Mouse (Mus musculus) gastrocnemius, postnatal 4 days (tissue): Measurements from ENCODE around the gene Tha1. TPM values are rescaled to one million over a fixed set of nuclear protein-coding genes. Genes with fewer than 3 reads are reported as not detected.

Source experiments
- DNase-seq, 2 experiments: peaks; one replicate each; pipeline ENCODE4 v3.0.0; 2021 to 2022; ENCODE audit warnings: low spot score in 2 of 2, mixed read lengths in 2 of 2
- long read RNA-seq, 2 experiments: library from polyadenylated mRNA; stranded (forward); transcript quantifications; one replicate each; pipeline ENCODE4 v2.0.0; 2021
- total RNA-seq, 2 experiments: library from RNA; stranded (reverse); gene quantifications; 2 replicates each; pipeline ENCODE4 v1.2.3; 2021

The Tha1 gene
- total RNA-seq: 1 to 10 TPM; 4.5 to 5.2 TPM
- long read RNA-seq, experiment 1, transcript Tha1-201 (7 exons, 1,770 nt): major isoform, 6 of 6 reads
- long read RNA-seq, experiment 1, partial matches to known transcripts: 0 of 6 reads
- long read RNA-seq, experiment 1, other reads (novel, unspliced or antisense): 0 of 6 reads
- long read RNA-seq, experiment 2, transcript Tha1-201 (7 exons, 1,770 nt): major isoform, 10 of 13 reads
- long read RNA-seq, experiment 2, partial matches to known transcripts: 2 of 13 reads
- long read RNA-seq, experiment 2, other reads (novel, unspliced or antisense): 1 of 13 reads

DNA sequence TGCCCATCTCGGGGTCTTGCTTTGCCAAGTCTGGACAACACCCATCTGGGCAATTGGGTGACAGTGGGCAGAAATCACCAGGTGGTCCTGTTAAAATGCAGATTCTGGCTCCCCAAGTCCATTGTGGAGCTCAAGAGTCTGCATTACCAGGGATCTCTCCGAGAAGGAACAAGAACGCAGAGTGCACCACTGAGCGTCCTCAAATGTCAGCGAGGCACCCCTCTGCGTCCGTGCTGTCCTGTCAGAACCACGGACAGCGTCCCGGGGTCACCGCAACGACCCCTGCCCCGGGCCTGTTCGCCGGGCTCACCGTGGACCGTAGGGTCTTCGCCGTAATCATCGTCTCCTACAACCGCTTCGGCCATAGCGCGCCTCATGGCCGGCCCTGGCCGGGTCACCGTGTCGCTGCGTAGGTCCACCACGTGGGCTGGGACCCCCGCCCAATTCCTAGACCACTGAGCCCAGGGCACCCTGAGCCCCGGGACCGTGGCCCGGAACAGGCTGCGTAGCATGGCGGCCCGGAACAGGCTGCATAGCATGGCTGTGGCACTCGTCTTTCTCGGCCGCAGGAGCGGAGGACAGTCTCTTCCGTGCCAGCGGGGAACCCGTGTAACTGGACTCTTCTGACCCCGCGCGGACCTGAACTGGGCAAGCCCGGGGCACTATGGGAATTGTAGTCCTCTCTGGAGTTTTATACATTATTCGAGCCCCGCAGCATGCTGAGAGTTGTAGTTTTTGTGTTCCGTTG, at the start of gene Tha1:
Gene Tha1, minus strand, starts transcription at position 621 of the 748 bp plus-strand sequence.
- DNase-seq: peak; percentile 74 to 84

DNA sequence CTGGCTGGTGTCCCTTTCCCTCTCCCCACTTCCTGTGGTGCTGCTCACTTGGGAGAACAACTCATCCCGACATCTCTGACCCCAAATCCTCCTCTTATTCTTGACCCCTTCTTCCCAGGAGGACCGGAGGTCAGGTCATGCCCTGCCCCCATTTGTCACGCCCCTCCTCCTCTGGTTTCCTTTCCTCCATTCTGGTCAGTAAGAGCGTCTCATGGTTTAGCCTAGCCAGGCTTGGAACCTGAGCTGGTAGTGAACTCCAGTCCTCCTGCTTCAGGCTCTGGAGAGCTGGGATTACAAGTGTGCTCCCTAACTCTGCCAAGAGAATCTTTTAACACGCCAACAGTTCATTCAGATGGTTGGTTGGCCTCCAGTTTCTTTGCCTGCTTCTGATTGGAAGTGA, 45.9 kb upstream of the Tha1 start:
- DNase-seq: no peak

DNA sequence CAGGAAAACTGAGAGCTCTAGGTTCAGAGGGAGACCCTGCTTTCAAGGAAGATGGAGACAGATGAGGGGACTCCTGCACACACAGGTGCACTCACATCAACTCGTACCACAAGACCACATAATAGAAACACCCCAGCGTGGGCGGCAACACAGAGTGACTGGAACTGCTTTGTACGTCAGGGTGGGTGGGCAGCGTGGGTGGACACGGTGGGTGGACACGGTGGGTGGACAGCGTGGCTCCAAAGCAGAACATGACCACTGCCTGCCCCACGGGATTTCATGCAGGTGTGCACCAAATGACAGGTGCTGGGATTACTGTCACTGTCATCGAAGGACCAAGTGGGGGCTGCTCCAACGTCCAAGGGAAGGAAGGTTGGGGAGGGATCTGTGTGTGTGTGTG, 45.3 kb upstream of the Tha1 start:
- no peak for DNase-seq

DNA sequence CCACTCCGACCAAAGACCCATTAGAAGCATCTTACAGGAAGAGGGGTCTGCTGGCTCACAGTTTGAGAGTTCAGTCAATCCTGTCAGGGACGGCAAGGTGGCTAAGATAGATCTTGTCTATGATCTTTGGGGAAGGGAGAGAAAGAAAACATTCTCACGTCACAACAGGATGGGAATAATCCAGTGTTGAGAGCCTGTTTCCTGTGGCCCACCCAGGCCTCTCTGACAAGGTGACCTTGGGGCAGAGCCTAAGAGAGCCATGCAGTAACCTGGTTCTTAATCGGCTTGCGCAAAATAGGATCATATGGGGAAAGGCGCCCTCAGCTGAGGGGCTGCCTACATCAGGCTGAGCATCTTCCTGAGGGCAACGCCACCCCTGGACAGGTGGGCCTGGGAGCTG, 42.6 kb upstream of the Tha1 start:
- no peak for DNase-seq

DNA sequence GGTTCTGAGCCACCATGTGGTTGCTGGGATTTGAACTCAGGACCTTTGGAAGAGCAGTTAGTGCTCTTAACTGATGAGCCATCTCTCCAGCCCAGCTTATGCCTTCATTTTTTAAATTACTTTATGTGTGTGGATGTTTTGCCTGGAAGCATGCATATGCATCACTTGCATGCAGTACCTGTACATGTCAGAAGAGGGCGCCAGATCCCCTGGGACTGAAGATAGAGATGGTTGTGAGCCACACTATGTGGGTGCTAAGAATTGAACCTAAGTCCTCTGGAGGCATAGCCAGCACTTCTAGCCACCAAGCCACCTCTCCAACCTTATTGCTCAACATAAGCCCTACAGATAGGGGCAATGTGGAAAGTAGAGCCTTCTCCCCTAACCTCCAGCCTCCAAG, 42.1 kb upstream of the Tha1 start:
- no peak for DNase-seq

DNA sequence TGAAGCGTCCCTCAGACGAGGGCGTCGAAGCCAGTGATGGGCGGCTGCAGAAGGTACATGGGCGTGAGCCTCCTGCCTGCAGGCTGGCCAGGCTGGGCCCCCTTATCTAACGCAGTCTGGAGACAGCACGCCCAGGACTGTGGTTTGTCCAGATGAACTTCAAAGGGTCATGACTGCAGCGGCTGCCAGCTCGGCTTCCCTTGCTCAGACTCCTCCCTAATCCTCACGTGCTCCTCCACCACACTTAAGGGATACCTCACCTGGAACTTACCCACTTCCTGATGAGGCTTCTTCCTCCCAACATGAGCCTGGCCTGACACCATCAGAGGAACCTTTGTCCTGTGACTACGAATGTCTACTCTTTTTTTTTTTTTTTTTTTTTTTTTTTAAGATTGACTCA, 41.2 kb upstream of the Tha1 start:
- DNase-seq: no peak

DNA sequence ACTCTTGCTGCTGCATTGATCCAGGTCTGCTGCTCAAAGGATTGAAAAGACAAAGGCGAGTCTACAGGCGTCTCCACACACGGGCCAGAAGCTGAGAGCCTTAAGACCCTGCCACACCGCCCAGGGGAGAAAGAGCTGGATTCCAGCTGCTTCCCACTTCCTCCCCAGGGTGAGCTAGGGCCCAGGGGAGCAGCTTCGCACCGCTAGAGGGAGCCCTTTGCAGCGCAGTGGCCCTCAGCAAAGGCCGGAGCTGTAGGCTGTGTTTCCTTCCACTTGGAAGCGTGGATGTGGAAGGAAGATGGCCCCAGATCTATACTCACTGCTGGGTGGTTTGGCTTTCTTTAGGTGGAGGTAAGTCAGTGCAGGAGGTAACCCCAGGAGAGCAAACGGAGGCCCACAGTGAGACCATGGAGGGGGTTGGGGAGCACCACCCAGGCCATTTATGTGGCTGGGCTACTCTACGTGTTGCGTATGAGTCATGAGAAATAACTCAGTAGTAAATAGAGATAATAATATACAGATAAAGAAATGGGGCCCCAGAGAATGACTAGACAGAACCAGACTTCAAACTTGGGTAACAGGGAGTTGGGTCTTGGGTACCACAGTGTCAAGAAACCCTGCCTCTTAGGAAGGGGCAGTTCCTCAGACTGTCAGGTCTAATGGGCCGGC, 39.5 kb upstream of the Tha1 start:
- DNase-seq: peak; percentile 71 to 80

DNA sequence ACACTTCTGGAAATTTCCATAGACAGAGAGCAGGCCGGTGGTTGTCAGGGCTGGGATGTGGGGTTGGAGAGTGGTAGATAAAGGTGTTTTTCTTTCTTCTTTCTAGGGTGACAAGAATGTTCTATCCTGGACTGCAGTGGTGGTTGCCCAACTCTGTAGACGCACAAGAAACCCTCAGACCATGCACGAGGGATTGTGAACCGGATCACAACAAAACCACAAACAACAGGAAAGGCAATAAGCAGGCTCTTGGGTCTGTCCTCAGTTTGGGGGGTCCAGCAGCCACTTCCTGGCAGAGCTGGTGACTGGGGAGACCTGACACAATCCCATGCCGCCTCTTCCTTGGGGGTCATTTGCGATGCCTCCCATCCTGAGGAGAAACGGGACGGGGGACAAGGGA, 36.1 kb upstream of the Tha1 start:
- no peak for DNase-seq

DNA sequence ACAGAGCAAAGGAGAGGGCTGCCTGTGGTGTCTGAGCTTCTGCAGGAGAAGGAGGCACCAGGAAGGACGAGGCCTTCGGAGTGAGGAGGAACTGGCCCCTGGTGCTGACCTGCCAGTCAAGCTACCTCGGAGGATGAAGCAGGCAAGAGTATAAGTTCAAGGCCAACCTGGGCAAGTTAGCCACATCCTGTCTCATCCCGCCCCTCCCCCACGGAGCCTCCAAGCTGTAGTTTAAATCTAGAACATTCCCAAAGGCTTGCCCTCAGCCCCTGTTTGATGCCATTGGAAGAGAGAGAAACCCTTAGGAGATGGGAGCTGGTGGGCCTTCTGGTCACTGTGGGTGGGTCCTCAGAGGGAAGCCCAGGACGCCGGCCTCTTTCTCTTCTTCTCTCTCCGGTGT, 31.2 kb upstream of the Tha1 start:
- DNase-seq: no peak

DNA sequence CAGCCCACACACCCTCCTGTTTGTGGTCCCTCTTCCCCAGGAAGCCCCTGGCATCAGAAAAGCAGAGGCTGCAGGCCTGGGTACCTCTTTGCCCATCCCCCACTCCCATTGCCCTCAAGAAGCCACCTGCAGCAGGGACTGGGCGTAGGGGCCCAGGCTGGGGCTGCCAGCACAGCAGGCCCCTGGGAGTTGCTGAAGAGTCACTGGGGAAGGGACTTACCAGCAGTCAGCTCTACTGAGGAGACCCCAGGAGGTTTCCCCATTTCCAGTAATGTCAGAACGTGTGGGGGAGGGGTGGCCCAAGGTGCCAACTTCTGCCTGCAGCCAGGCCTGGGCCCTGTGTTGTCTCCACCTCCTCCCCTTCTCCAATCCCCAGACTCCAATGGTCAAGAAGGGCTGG, 29.0 kb upstream of the Tha1 start:
- no peak for DNase-seq

DNA sequence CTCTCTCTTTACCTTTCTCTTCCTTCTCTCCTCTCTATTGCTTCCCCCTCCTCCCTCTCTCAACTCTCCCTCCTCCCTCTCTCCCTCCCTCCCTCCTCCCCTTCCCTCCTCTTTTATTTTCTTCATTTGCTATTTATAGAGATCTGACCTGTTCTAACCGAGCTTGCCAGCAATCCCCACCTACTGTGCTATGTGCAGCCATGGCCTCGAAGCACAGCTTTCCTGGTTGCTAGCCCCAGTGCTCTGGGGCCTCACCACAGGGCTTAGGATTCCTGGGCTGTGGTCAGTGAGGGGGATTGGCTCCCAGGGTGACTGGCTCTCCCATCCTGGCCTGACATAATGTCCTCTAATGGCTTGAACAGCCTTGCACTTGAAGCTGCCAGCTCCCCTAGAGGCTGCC, 23.3 kb upstream of the Tha1 start:
- DNase-seq: no peak

DNA sequence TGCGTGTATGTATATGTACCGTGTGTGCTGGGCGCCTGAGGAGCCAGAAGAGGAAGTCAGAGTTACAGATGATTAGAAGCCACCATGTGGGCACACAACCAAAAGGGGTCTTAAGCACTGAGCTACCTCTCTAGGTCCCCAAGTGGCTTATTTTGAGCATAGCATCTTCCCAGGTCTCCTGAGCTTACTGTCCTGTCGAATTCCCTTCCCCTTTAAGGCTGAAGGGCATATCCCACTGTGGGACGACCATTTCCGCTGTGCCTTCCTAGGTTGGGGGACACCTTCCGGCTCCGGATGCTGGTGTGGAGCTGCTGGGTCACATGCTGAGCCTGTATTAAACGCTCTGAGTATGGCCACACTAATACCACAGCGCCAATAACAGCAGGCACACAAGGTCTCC, 21.4 kb upstream of the Tha1 start:
- no peak for DNase-seq

DNA sequence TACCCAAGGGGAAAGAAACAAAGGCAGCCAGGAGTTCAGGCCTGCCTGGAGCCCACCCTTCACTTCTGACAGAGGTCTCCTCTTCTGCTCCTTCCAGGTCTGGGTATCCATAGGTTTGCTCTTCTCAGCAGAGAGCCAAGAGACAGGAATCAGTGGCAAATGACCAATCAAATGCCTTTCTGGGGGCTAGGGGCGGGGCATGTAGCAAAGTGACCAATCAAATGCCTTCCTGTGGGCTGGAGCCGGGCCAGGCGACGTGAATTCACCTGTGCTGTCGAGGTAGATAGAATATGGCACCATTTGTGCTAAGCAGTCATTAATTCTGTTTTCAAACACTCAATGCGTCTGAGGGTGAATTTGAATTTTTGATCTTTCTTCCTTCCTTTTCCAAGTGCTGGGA, 18.9 kb upstream of the Tha1 start:
- DNase-seq: no peak

DNA sequence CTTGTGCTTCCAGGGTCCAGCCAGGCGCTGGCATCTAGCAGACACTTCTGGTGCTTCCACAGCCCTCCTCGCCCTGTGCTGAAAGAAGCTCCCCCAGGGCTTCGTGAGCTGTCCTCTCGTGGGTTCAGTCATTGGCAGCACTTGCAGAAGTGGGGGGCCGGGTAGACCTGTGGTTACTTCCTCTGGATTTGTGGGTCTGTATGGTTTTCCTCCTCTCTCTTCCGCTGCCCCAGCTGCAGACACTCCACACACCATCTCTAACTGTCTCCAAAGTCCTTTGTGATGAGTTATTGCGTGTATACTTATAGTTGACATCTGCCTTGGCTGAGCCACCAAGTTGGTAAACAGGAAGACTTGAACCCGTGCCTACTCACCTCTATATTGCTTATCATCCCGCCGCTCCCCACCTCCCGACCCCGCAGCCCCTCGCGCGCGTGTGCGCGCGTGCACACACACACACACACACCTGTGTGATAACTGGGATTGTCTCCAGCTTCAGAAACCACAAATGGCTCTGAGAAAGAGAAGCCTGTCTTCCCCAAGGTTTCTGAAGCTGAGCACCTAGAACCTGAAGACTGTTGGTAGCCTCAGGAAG, 18.4 kb upstream of the Tha1 start:
- no peak for DNase-seq

DNA sequence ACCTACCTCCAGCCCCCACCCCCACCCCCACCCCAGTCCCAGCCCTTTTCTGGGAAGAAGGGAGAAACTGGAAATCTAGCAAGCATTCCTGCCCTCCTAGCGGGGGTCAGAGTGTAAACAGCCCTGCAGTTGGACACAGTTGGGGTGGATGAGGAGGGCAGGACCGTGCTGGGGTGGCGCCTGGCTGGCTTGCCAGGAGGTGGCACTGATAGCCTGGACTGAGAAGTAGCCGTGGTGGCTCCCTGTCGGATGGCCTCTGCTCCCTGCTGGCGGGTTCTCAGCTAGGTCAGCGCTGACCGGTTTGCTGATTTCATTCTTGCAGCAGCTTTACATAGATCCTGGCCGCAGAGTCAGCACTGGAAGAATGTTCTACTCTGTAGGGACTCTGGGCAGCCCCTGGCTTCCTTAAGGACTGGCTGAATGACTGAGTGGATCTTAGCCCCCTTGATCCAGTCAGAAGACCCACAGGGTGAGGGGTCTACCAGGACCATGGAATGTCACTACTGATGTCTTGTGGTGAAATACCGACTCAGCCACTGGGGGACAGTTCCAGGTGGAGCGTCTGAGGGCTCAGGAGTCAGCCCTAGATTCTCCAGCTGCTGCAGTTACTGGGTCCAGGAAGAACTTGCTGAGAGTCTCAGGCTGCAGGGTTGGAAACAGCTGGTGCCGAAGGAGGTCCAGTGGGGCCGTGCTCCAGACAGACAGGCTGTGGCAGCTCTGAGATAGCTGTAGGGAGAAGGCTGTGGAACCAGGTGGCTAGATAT, 17.4 kb upstream of the Tha1 start:
- DNase-seq: peak in 1 of 2 experiments; percentile 72

DNA sequence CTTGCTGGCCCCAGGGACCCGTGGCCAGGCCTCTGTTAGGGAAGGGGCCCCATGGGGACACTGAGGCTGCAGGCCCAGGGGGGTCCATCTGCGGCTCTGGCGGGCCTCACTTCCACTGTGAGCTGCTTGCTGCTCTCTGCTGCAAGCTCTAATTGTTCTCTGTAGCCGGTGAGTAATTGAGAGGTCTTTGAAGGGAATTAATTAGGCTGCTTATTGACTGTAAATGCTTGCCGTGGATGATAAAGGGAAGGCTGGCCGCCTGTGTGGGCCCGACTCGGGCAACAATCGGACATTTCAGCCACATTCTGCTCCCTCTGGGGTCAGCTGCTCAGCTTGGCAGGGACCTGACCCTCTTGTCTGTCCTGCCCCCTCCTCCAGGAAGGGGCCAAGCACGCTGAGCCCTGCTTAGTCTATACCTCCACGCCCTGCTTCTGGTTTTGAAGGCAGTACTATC, 16.6 kb upstream of the Tha1 start:
- DNase-seq: no peak

DNA sequence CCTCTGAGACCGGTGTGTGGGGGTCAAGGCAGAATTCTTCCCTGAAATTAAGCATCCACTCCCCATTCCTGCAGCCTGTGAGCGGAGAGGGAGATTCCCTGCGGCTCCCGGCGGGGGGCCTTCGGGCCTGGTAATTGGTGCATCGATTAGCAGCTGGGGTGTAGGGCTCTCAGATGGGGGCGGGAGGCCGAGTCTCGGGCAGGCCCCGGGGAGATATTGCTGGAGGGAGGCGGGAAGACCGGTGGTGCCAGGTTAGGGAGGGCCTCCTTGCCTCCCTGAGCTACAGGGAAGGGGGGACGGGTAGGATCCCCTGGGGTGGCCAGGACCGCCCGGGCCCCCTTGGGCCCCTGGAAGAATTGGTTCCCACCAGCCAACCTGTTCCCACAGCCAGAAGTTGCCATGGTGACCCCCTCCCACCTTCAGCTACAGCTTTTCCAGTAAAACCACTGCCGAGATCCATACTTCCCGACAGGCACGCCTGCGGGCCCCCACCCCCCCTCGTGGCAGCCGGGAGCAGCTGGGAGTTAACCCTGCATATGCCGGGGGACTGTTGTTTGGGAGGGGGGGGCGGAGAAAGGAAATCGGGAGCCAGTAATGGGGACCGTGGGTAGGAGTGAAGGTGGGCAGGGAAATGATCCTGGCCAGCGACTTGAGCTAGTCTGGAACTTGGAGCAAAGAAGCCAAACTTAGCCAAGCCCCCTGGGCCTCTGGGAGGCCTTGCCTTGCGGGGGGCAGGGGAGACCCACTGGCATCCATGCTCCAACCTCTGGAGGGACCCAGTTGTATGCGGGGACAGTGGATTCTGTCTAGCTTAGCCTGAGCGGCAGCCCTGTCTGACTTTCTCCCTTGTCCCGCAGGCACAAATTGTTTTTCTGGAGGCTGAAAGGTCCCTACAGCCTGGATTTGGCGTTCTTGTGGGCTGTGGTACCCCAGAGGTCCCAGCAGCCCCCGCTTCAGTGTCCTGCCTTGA, 15.9 kb upstream of the Tha1 start:
- DNase-seq: peak; percentile 58 to 75

DNA sequence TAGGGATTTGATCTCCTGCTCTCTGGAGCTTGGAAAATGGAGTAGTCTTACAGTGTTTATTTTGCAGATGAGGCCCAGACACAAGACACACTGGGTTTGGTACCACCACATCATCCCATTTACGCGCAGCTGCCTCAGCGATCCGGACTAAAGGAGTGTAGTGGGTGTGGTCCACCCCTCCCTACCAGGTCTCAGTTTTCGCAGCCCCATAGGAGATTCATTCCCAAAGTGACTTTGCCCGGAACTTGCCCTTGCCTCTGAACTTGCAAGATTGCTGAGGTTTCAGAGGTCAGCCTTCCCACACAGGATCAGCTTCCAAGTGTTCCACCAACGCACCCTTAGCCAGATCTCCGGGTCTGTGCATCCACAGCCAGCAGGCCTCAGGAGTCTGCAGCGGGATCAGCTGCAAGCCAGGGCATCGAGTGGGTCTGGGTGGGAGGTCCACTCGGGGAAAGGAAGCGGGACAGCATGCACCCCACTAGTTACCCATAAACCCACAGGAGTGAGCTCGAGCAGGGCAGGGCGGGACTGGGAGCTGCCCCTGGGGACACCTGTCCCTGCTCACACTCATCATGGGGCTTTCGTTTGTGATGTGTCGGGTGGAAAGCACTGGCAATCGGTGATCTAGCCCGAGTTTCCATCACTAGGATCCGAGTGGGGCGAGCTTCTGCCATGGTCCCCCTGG, 15.0 kb upstream of the Tha1 start:
- DNase-seq: no peak

DNA sequence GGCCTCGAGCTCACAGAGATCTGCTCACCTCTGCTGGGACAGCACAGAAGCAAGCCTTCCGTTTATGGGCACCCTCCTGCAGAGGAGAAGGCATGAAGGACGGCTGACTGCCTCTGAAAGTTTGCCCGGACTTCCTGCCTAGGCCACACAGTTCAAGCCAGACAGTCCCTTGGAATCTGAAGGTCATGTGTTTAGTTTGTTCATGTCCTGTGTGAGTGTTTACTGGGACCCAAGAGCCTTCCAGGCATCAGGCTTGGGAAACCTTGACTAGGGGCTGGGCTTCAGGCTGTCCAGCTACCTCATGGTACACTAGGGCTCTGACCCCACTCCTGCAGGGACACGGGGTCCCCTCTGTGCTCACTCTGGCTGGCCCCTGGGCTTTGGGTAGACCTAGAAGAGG, 12.7 kb upstream of the Tha1 start:
- no peak for DNase-seq
